Mouse (Mus musculus) stomach, embryonic 14.5 days (tissue): ENCODE measurements around the gene Foxd4. TPM values are rescaled to one million over a fixed set of nuclear protein-coding genes. Genes with fewer than 3 reads are reported as not detected.
"Not testable (repeated sequence)": the region's sequence is repeated elsewhere in the genome, so short reads cannot be mapped to it uniquely, and the experiment has no call there.

Experiments used
- ATAC-seq: fragments of 200-750 bp; cut with Nextera tagmentation; 2 replicates; pipeline ENCODE4 v1.8.0; 2017; ENCODE audit warnings: low read depth, moderate TSS enrichment; ENCODE audit not compliant: insufficient number of reproducible peaks, insufficient read depth, low FRiP score
- H3K27ac ChIP-seq: fragments of 300-500 bp; sonication (generic); 2 replicates; pipeline ENCODE4 v1.5.1; 2014; ENCODE audit warnings: mild to moderate bottlenecking, low read length, moderate library complexity, mixed read lengths
- H3K27me3 ChIP-seq: fragments of 300-500 bp; sonication (generic); 2 replicates; pipeline ENCODE4 v1.6.1; 2014; ENCODE audit warnings: low read length, control low read depth, mixed read lengths; ENCODE audit not compliant: control insufficient read depth, insufficient read depth
- H3K36me3 ChIP-seq: fragments of 300-500 bp; sonication (generic); 2 replicates; pipeline ENCODE4 v1.6.1; 2014; ENCODE audit warnings: mild to moderate bottlenecking, control low read depth, low read length, moderate library complexity, mixed read lengths; ENCODE audit not compliant: control insufficient read depth, insufficient read depth
- H3K4me1 ChIP-seq: fragments of 300-500 bp; sonication (generic); 2 replicates; pipeline ENCODE4 v1.6.1; 2014; ENCODE audit warnings: low read length, control low read depth, mixed read lengths; ENCODE audit not compliant: control insufficient read depth, insufficient read depth
- H3K4me2 ChIP-seq: fragments of 300-500 bp; sonication (generic); replicated peaks from 2 replicates; pipeline ENCODE4 v1.6.1; 2014; ENCODE audit warnings: low read depth, low read length, control low read depth
- H3K4me3 ChIP-seq: fragments of 300-500 bp; sonication (generic); 2 replicates; pipeline ENCODE4 v1.5.1; 2014; ENCODE audit warnings: low read depth, low read length, control low read depth
- H3K9ac ChIP-seq: fragments of 300-500 bp; sonication (generic); replicated peaks from 2 replicates; pipeline ENCODE4 v1.6.1; 2014; ENCODE audit warnings: low read depth, mild to moderate bottlenecking, control low read depth, low read length, moderate library complexity, mixed read lengths
- H3K9me3 ChIP-seq: fragments of 300-500 bp; sonication (generic); 2 replicates; pipeline ENCODE4 v1.6.1; 2016; ENCODE audit warnings: low read depth, low read length, control low read depth; ENCODE audit not compliant: control insufficient read depth
- WGBS: fragments of 180-500 bp; shearing (Covaris S2); extraction: QIAGEN DNeasy Blood & Tissue Kit; methylation state at CpG from one replicate; pipeline ENCODE4 v1.1.7; 2014; 5-methylcytosine and 5-hydroxymethylcytosine counted together
- polyA plus RNA-seq: library from polyadenylated mRNA; unstranded; fragments of >200 nt; fragmentation: Nextera tagmentation; extraction: Ambion mirVana; gene quantifications from 2 replicates; pipeline ENCODE4 v1.2.1, GENCODE M21; 2014

Foxd4 gene
- polyA plus RNA-seq, 1 experiment from 2014 or later: not detected

GRCm38 (mm10) chr19:24886888-24887287 is 14.1 kb downstream of the Foxd4 start:
- Histone ChIP-seq H3K36me3 (no peaks in the 10 kb centered on the region), H3K4me1 (peaks cover 4% of the 10 kb centered on the region; the same call in 1 of the 2 replicates), H3K27ac (no peak overlapping the region), H3K4me3 (no peak overlapping the region), H3K9me3 (no peaks in the 10 kb centered on the region), H3K4me2 (no peak overlapping the region), H3K27me3 (no peaks in the 10 kb centered on the region), H3K9ac (no peak overlapping the region)
- no peak for ATAC-seq
- 73% methylated on average over 3 of the region's 3 CpGs for WGBS

GRCm38 (mm10) chr19:24885504-24885903 is 15.5 kb downstream of the Foxd4 start:
- 7% methylated on average over 5 of the region's 5 CpGs for WGBS
- no peaks in the 10 kb centered on the region for H3K27me3 ChIP-seq
- H3K4me3 ChIP-seq: no peak overlapping the region
- peaks cover 8% of the 10 kb centered on the region; the same call in 1 of the 2 replicates for H3K4me1 ChIP-seq
- no peaks in the 10 kb centered on the region for H3K9me3 ChIP-seq
- H3K9ac ChIP-seq: no peak overlapping the region
- ATAC-seq: no peak
- H3K36me3 ChIP-seq: no peaks in the 10 kb centered on the region
- no peak overlapping the region for H3K4me2 ChIP-seq
- no peak overlapping the region for H3K27ac ChIP-seq

GRCm38 (mm10) chr19:24881237-24881636 is 19.8 kb downstream of the Foxd4 start:
- no peaks in the 10 kb centered on the region for H3K9me3 ChIP-seq
- H3K9ac ChIP-seq: no peak overlapping the region
- 37% methylated on average over 4 of the region's 4 CpGs for WGBS
- H3K27ac ChIP-seq: peak overlapping the region; percentile 48; the same call in 1 of the 2 replicates
- peaks cover 10% of the 10 kb centered on the region; the same call in 1 of the 2 replicates for H3K4me1 ChIP-seq
- ATAC-seq: peak; percentile 68; the same call in 1 of the 2 replicates
- H3K27me3 ChIP-seq: no peaks in the 10 kb centered on the region
- H3K4me3 ChIP-seq: no peak overlapping the region
- no peaks in the 10 kb centered on the region for H3K36me3 ChIP-seq
- no peak overlapping the region for H3K4me2 ChIP-seq

GRCm38 (mm10) chr19:24875129-24875870 is 25.7 kb downstream of the Foxd4 start, which contains the start of gene Gm10053:
TSS of gene Gm10053 (plus strand) at chr19:24875686.
- H3K9ac ChIP-seq, H3K36me3 ChIP-seq, H3K27me3 ChIP-seq, H3K9me3 ChIP-seq, H3K4me2 ChIP-seq, H3K4me3 ChIP-seq: not testable (repeated sequence)
- 60% methylated on average over 23 of the region's 26 CpGs for WGBS
- peak; percentile 42; the same call in 1 of the 2 replicates for ATAC-seq
- H3K27ac ChIP-seq: peak within 1 kb of the TSS; percentile 61
- peaks cover 13% of the 10 kb centered on the region; the same call in 1 of the 2 replicates for H3K4me1 ChIP-seq

- peaks cover 13% of the 10 kb centered on the region; the same call in 1 of the 2 replicates for H3K4me1 ChIP-seq
- ATAC-seq: peak; percentile 83; the same call in 1 of the 2 replicates
- H3K27me3 ChIP-seq: no peaks in the 10 kb centered on the region
These were observed 27.1 kb downstream of the Foxd4 start for GRCm38 (mm10) chr19:24873873-24874272.

GRCm38 (mm10) chr19:24871037-24871635 is 29.9 kb downstream of the Foxd4 start:
- Histone ChIP-seq H3K27me3 (no peaks in the 10 kb centered on the region), H3K4me2 (peak overlapping the region; percentile 24; the same call in 1 of the 2 replicates), H3K9me3 (no peaks in the 10 kb centered on the region), H3K9ac (no peak overlapping the region), H3K4me1 (peaks cover 11% of the 10 kb centered on the region; the same call in 1 of the 2 replicates), H3K36me3 (no peaks in the 10 kb centered on the region), H3K4me3 (peak overlapping the region; percentile 22), H3K27ac (no peak overlapping the region)
- 0 out of 2 replicates have a peak, but pooled peaks have one; percentile 57 for ATAC-seq
- 15% methylated on average over 18 of the region's 18 CpGs for WGBS

More at GRCm38 (mm10) chr19:24873873-24874272, 27.1 kb downstream of the Foxd4 start:
- no peaks in the 10 kb centered on the region for H3K9me3 ChIP-seq
- WGBS: 22% methylated on average over 2 of the region's 2 CpGs
- no peaks in the 10 kb centered on the region for H3K36me3 ChIP-seq
- H3K27ac ChIP-seq: peak overlapping the region; percentile 61; the same call in 1 of the 2 replicates
- H3K4me2 ChIP-seq: no peak overlapping the region
- no peak overlapping the region for H3K9ac ChIP-seq
- H3K4me3 ChIP-seq: no peak overlapping the region

GRCm38 (mm10) chr19:24865436-24865835 is 35.6 kb downstream of the Foxd4 start:
- no peaks in the 10 kb centered on the region for H3K36me3 ChIP-seq
- no peak overlapping the region for H3K9ac ChIP-seq
- no peak overlapping the region for H3K4me3 ChIP-seq
- no peaks in the 10 kb centered on the region for H3K27me3 ChIP-seq
- no peak overlapping the region for H3K27ac ChIP-seq
- no peaks in the 10 kb centered on the region for H3K9me3 ChIP-seq
- WGBS: 87% methylated on average over 9 of the region's 9 CpGs
- no peak overlapping the region for H3K4me2 ChIP-seq
- ATAC-seq: no peak
- 0 out of 2 replicates have a peak, but pooled peaks cover 5% of the 10 kb centered on the region for H3K4me1 ChIP-seq

GRCm38 (mm10) chr19:24861612-24862451 is 39.2 kb downstream of the Foxd4 start, which contains the start of gene Pgm5:
TSS of gene Pgm5 (minus strand) at chr19:24861855.
- peak within 1 kb of the TSS; percentile 68 for H3K4me3 ChIP-seq
- H3K27ac ChIP-seq: peak within 1 kb of the TSS; percentile 80
- peak; percentile 81 for ATAC-seq
- H3K4me2 ChIP-seq: peak within 1 kb of the TSS; percentile 60
- peaks cover 14% of the 10 kb centered on the region for H3K4me1 ChIP-seq
- peak within 1 kb of the TSS; percentile 71 for H3K9ac ChIP-seq
- under 1% methylated on average over 34 of the region's 39 CpGs for WGBS
- H3K27me3 ChIP-seq: no peaks in the 10 kb centered on the region
- H3K9me3 ChIP-seq: no peaks in the 10 kb centered on the region
- H3K36me3 ChIP-seq: no peaks in the 10 kb centered on the region
